Mouse (Mus musculus) liver, embryonic 11.5 days (tissue): ENCODE results near the gene H2afb1. TPM values are rescaled to one million over a fixed set of nuclear protein-coding genes. Genes with fewer than 3 reads are reported as not detected.
"Not testable (repeated sequence)": the region's sequence is repeated elsewhere in the genome, so short reads cannot be mapped to it uniquely, and the experiment has no call there.

ENCODE experiments used
- ATAC-seq: fragments of 200-750 bp; cut with Nextera tagmentation; replicated peaks from 2 replicates; pipeline ENCODE4 v1.8.0; 2017; ENCODE audit warnings: moderate number of reproducible peaks, mild to moderate bottlenecking, moderate TSS enrichment, moderate library complexity; ENCODE audit not compliant: low FRiP score
- DNase-seq: peaks from one replicate; pipeline ENCODE4 v3.0.0-alpha.2; 2017; ENCODE audit warnings: low spot score
- H3K27ac ChIP-seq: fragments of 300-500 bp; sonication (generic); 2 replicates; pipeline ENCODE4 v1.5.1; 2014; ENCODE audit warnings: mild to moderate bottlenecking, low read depth, low read length, control low read depth
- H3K27me3 ChIP-seq: fragments of 300-500 bp; sonication (generic); replicated peaks from 2 replicates; pipeline ENCODE4 v1.6.1; 2014; ENCODE audit warnings: low read length, mixed read lengths; ENCODE audit not compliant: control insufficient read depth, insufficient read depth
- H3K36me3 ChIP-seq: fragments of 300-500 bp; sonication (generic); 2 replicates; pipeline ENCODE4 v1.6.1; 2014; ENCODE audit warnings: mild to moderate bottlenecking, low read length, moderate library complexity, mixed read lengths; ENCODE audit not compliant: control insufficient read depth, insufficient read depth
- H3K4me1 ChIP-seq: fragments of 300-500 bp; sonication (generic); replicated peaks from 2 replicates; pipeline ENCODE4 v1.6.1; 2014; ENCODE audit warnings: low read length, mixed read lengths; ENCODE audit not compliant: control insufficient read depth, insufficient read depth
- H3K4me2 ChIP-seq: fragments of 300-500 bp; sonication (generic); 2 replicates; pipeline ENCODE4 v1.6.1; 2014; ENCODE audit warnings: mild to moderate bottlenecking, control low read depth, moderate library complexity
- H3K4me3 ChIP-seq: fragments of 300-500 bp; sonication (generic); 2 replicates; pipeline ENCODE4 v1.5.1; 2014; ENCODE audit warnings: low read depth, low read length, control low read depth
- H3K9ac ChIP-seq: fragments of 300-500 bp; sonication (generic); 2 replicates; pipeline ENCODE4 v1.6.1; 2014; ENCODE audit warnings: low read depth, low read length, control low read depth
- H3K9me3 ChIP-seq: fragments of 300-500 bp; sonication (generic); 2 replicates; pipeline ENCODE4 v1.6.1; 2016; ENCODE audit warnings: low read length, inconsistent platforms, mixed read lengths; ENCODE audit not compliant: control insufficient read depth
- WGBS: fragments of 180-500 bp; shearing (Covaris S2); extraction: QIAGEN DNeasy Blood & Tissue Kit; methylation state at CpG from one replicate; pipeline ENCODE4 v1.1.7; 2014; 5-methylcytosine and 5-hydroxymethylcytosine counted together
- polyA plus RNA-seq: library from polyadenylated mRNA; unstranded; fragments of >200 nt; fragmentation: Nextera tagmentation; extraction: Ambion mirVana; gene quantifications from 2 replicates; pipeline ENCODE4 v1.2.1, GENCODE M21; 2014

The H2afb1 gene
- not detected in 2 replicates for polyA plus RNA-seq

GRCm38 (mm10) chrX:117014457-117014856 lies at the start of gene H2afb1:
Gene H2afb1, plus strand, starts transcription at chrX:117014757.
- 87% methylated on average over 4 of the region's 8 CpGs for WGBS

GRCm38 (mm10) chrX:117036085-117036484 lies 21.5 kb downstream of the H2afb1 start:
- Histone ChIP-seq H3K9ac (no peak overlapping the region), H3K27ac (no peak overlapping the region), H3K36me3 (no peaks in the 10 kb centered on the region), H3K4me2 (no peak overlapping the region), H3K27me3 (no peaks in the 10 kb centered on the region), H3K9me3 (no peaks in the 10 kb centered on the region), H3K4me1 (no peaks in the 10 kb centered on the region), H3K4me3 (no peak overlapping the region)
- 75% methylated on average over 2 of the region's 2 CpGs for WGBS
- ATAC-seq: no peak
- DNase-seq: no peak

More at GRCm38 (mm10) chrX:117014457-117014856, at the start of gene H2afb1:
- not testable (repeated sequence) for H3K36me3 ChIP-seq, ATAC-seq, H3K9me3 ChIP-seq, H3K4me2 ChIP-seq, H3K27ac ChIP-seq, H3K4me3 ChIP-seq, H3K9ac ChIP-seq, H3K27me3 ChIP-seq, DNase-seq, H3K4me1 ChIP-seq
